Mouse (Mus musculus): ENCODE data around the gene Atg9a.

DNA sequence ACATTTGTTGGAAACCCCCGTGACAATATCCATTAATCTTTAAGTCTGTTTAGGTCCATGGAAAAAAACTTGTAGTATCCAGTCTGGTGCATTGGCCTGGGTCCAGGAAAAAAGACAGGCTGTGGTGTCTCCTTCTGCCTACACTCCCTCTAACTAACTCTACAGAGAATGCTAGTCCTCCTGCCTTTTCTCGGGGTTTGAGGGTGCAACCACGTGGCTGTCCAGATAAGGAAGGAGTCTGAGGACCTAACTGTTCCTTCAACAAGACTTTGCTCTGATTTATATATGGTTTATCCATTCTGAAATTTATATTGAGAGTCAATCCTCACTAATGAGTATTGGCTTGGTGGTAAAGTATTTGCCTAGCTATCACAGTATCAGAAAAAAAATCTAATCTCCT, 36.2 kb downstream of the Atg9a start:
- no peak for TF ChIP-seq CTCF (IDR thresholded peaks at IDR 0.05; ENCODE audit: extremely low read depth, insufficient read depth, low read length)
- no peak for TF ChIP-seq POLR2A (IDR thresholded peaks at IDR 0.05; ENCODE audit: extremely low read depth, insufficient read depth, low read length)

Measured in cortical plate, adult 2 months (tissue).